In genomic region chr9:94839204-94839603, GRCm38 (mm10) we compare ENCODE assay signal across 19 mouse cellular contexts.
A peak's percentile ranks its signal among the peaks of the same experiment; 100 is the strongest.
DNase-seq lines count a peak whose midpoint lies in the region; ATAC-seq and TF ChIP-seq lines count a peak whose summit lies in the region.
"Had no signal": no experiment of that assay in that cellular context is flagged by ENCODE, and none has a peak within 500 bp of the region (broad histone marks: within the 10 kb centered on the region; RNA-seq: fewer than 3 reads in every experiment).

No protein-coding gene starts in this region.

- no peak for TF ChIP-seq CTCF in olfactory bulb, adult 2 months (IDR thresholded peaks at IDR 0.05; ENCODE audit: insufficient read depth, low read depth, low read length)
- TF ChIP-seq CTCF in lung, postnatal 0 days (IDR thresholded peaks at IDR 0.05) = no peak
- no peak for TF ChIP-seq CTCF in heart, adult 2 months (IDR thresholded peaks at IDR 0.05)

- no peak for TF ChIP-seq EP300 in lung, postnatal 0 days (IDR thresholded peaks at IDR 0.05)
- no peak for TF ChIP-seq EP300 in heart, adult 2 months (IDR thresholded peaks at IDR 0.05; ENCODE audit: insufficient read depth, low read depth, low read length)

- peak overlapping the region; percentile 38 for H3K4me2 ChIP-seq in forebrain, embryonic 16.5 days (ENCODE audit: low read length)
- no peak overlapping the region for H3K4me2 ChIP-seq in lung, postnatal 0 days (replicated peaks; ENCODE audit: low read depth, low read length)
- H3K4me2 ChIP-seq: liver, embryonic 15.5 days had no signal

- peaks cover 26% of the 10 kb centered on the region for H3K4me1 ChIP-seq in forebrain, embryonic 16.5 days (replicated peaks; ENCODE audit: control insufficient read depth, insufficient read depth, low read length)
- peaks cover 7% of the 10 kb centered on the region; the same call in 1 of the 2 replicates for H3K4me1 ChIP-seq in olfactory bulb, adult 2 months (ENCODE audit: control insufficient read depth, insufficient read depth, low read length)
- no peaks in the 10 kb centered on the region for H3K4me1 ChIP-seq in lung, postnatal 0 days (ENCODE audit: insufficient read depth, low read depth, low read length)
- no peaks in the 10 kb centered on the region for H3K4me1 ChIP-seq in heart, adult 2 months (ENCODE audit: control insufficient read depth, insufficient read depth, low read length)
- H3K4me1 ChIP-seq: embryonic facial prominence, embryonic 10.5 days; limb, embryonic 10.5 days; liver, embryonic 15.5 days had no signal

- intact Hi-C loops in heart, adult 2 months (cut with DNase I) = no loop called here

- H3K36me3 ChIP-seq in forebrain, embryonic 16.5 days (ENCODE audit: control insufficient read depth, insufficient read depth) = no peaks in the 10 kb centered on the region
- no peaks in the 10 kb centered on the region for H3K36me3 ChIP-seq in lung, postnatal 0 days (ENCODE audit: insufficient read depth, low read length)
- H3K36me3 ChIP-seq in heart, adult 2 months (ENCODE audit: control insufficient read depth, insufficient read depth, low read length) = no peaks in the 10 kb centered on the region
- H3K36me3 ChIP-seq: embryonic facial prominence, embryonic 10.5 days; limb, embryonic 10.5 days; liver, embryonic 15.5 days had no signal

- WGBS in forebrain, embryonic 16.5 days = 16% methylated on average over 11 of the region's 11 CpGs
- WGBS in olfactory bulb, adult 2 months = 20% methylated on average over 11 of the region's 11 CpGs
- 83% methylated on average over 11 of the region's 11 CpGs for WGBS in lung, postnatal 0 days
- 89% methylated on average over 11 of the region's 11 CpGs for WGBS in heart, adult 2 months

- no peak overlapping the region for H3K9ac ChIP-seq in forebrain, embryonic 16.5 days (replicated peaks; ENCODE audit: low read depth, low read length)
- H3K9ac ChIP-seq in lung, postnatal 0 days (replicated peaks; ENCODE audit: low read depth) = no peak overlapping the region
- no peak overlapping the region for H3K9ac ChIP-seq in heart, adult 2 months (ENCODE audit: low read depth, low read length)
- H3K9ac ChIP-seq: liver, embryonic 15.5 days had no signal

- TF ChIP-seq POLR2A in olfactory bulb, adult 2 months (IDR thresholded peaks at IDR 0.05; ENCODE audit: insufficient read depth, low read depth, low read length) = no peak
- no peak for TF ChIP-seq POLR2A in heart, adult 2 months (IDR thresholded peaks at IDR 0.05; ENCODE audit: insufficient read depth, low read depth, low read length)

- 0 out of 2 replicates have a peak overlapping the region, but pooled peaks have one; percentile 16 for H3K4me3 ChIP-seq in forebrain, embryonic 16.5 days (replicated peaks; ENCODE audit: low read length)
- no peak overlapping the region for H3K4me3 ChIP-seq in olfactory bulb, adult 2 months (ENCODE audit: insufficient read depth, low read depth, low read length)
- no peak overlapping the region for H3K4me3 ChIP-seq in lung, postnatal 0 days (ENCODE audit: low read depth, low read length)
- no peak overlapping the region for H3K4me3 ChIP-seq in heart, adult 2 months
- H3K4me3 ChIP-seq: embryonic facial prominence, embryonic 10.5 days; limb, embryonic 10.5 days; liver, embryonic 15.5 days had no signal

- no peaks in the 10 kb centered on the region for H3K27me3 ChIP-seq in forebrain, embryonic 16.5 days (replicated peaks; ENCODE audit: control insufficient read depth, insufficient read depth, low read length)
- no peaks in the 10 kb centered on the region for H3K27me3 ChIP-seq in lung, postnatal 0 days (replicated peaks; ENCODE audit: insufficient read depth, low read length)
- no peaks in the 10 kb centered on the region for H3K27me3 ChIP-seq in heart, adult 2 months (ENCODE audit: control insufficient read depth, insufficient read depth, low read length)
- H3K27me3 ChIP-seq: liver, embryonic 15.5 days had no signal

- no peak overlapping the region for H3K27ac ChIP-seq in forebrain, embryonic 16.5 days (ENCODE audit: low read length)
- peak overlapping the region; percentile 37; the same call in 1 of the 2 replicates for H3K27ac ChIP-seq in olfactory bulb, adult 2 months (ENCODE audit: insufficient read depth, low read depth, low read length)
- H3K27ac ChIP-seq in lung, postnatal 0 days (ENCODE audit: low read length) = no peak overlapping the region
- H3K27ac ChIP-seq in heart, adult 2 months = no peak overlapping the region
- H3K27ac ChIP-seq: embryonic facial prominence, embryonic 10.5 days; limb, embryonic 10.5 days; liver, embryonic 15.5 days; stomach, postnatal 0 days had no signal

- peak; percentile 55 for ATAC-seq in forebrain, embryonic 16.5 days
- no peak for ATAC-seq in lung, postnatal 0 days
- ATAC-seq in inflammation-experienced regulatory T-cells, adult 6 months = no peak
- ATAC-seq: activated CD4-positive, CD25-positive, alpha-beta regulatory T cell, adult 4 months; CD4-positive, CD25-positive, alpha-beta regulatory T cell, adult 4 months; intestine, postnatal 0 days had no signal

- peak; percentile 23 to 32 for DNase-seq in right cerebral cortex, adult 2 months (ENCODE audit: low spot score in 2 of 2)
- no peak for DNase-seq in right cerebral cortex, postnatal 25 days
- peak; percentile 33 for DNase-seq in layer of hippocampus, adult 9-11 months
- no peak for DNase-seq in lung, postnatal 0 days (ENCODE audit: low spot score)
- no peak for DNase-seq in heart, adult 2 months
- DNase-seq: cerebellum, adult 9-10 months; gastrocnemius, postnatal 14 days; lung, postnatal 4 days; spleen, adult 18-20 months had no signal

- H3K79me2 ChIP-seq in heart, adult 2 months (replicated peaks; ENCODE audit: control insufficient read depth, insufficient read depth, low read length) = no peaks in the 10 kb centered on the region

- H3K9me3 ChIP-seq in forebrain, embryonic 16.5 days (ENCODE audit: control insufficient read depth, low read length) = no peaks in the 10 kb centered on the region
- no peaks in the 10 kb centered on the region for H3K9me3 ChIP-seq in lung, postnatal 0 days (ENCODE audit: low read length)
- H3K9me3 ChIP-seq: embryonic facial prominence, embryonic 10.5 days; limb, embryonic 10.5 days; liver, embryonic 15.5 days had no signal

Comparison
In these comparisons a context has a peak if more than half of its experiments do, and no peak if none do; other contexts are left out.
1. DNase-seq: peak in right cerebral cortex, adult 2 months (2 of 2) and layer of hippocampus, adult 9-11 months (single experiment); none in right cerebral cortex, postnatal 25 days (single experiment), lung, postnatal 0 days (single experiment) and heart, adult 2 months (0 of 2).